Mouse (Mus musculus) liver, embryonic 16.5 days (tissue): ENCODE measurements around the gene Pald1. TPM values are rescaled to one million over a fixed set of nuclear protein-coding genes. Genes with fewer than 3 reads are reported as not detected.
A peak's percentile ranks its signal among the peaks of the same experiment; 100 is the strongest.

Source experiments
- ATAC-seq: fragments of 200-750 bp; cut with Nextera tagmentation; 2 replicates; pipeline ENCODE4 v1.8.0; 2017; ENCODE audit warnings: low read depth, mild to moderate bottlenecking, moderate number of reproducible peaks, moderate library complexity
- H3K27ac ChIP-seq: fragments of 300-500 bp; sonication (generic); 2 replicates; pipeline ENCODE4 v1.5.1; 2014; ENCODE audit warnings: mild to moderate bottlenecking, low read length
- H3K27me3 ChIP-seq: fragments of 300-500 bp; sonication (generic); 2 replicates; pipeline ENCODE4 v1.6.1; 2014; ENCODE audit warnings: low read depth, low read length, mixed read lengths; ENCODE audit not compliant: control insufficient read depth, insufficient read depth
- H3K36me3 ChIP-seq: fragments of 300-500 bp; sonication (generic); 2 replicates; pipeline ENCODE4 v1.6.1; 2014; ENCODE audit warnings: mild to moderate bottlenecking; ENCODE audit not compliant: control insufficient read depth, insufficient read depth
- H3K4me1 ChIP-seq: fragments of 300-500 bp; sonication (generic); 2 replicates; pipeline ENCODE4 v1.6.1; 2014; ENCODE audit warnings: low read depth, low read length, mixed read lengths; ENCODE audit not compliant: control insufficient read depth
- H3K4me2 ChIP-seq: fragments of 300-500 bp; sonication (generic); 2 replicates; pipeline ENCODE4 v1.6.1; 2014; ENCODE audit warnings: low read depth, low read length, mixed read lengths
- H3K4me3 ChIP-seq: fragments of 300-500 bp; sonication (generic); 2 replicates; pipeline ENCODE4 v1.5.1; 2014; ENCODE audit warnings: low read depth, mild to moderate bottlenecking, low read length
- H3K9ac ChIP-seq: fragments of 300-500 bp; sonication (generic); 2 replicates; pipeline ENCODE4 v1.6.1; 2014; ENCODE audit warnings: low read depth, low read length
- H3K9me3 ChIP-seq: fragments of 300-500 bp; sonication (generic); replicated peaks from 2 replicates; pipeline ENCODE4 v1.6.1; 2016; ENCODE audit warnings: low read length; ENCODE audit not compliant: control insufficient read depth
- WGBS: fragments of 180-500 bp; shearing (Covaris S2); extraction: QIAGEN DNeasy Blood & Tissue Kit; methylation state at CpG from one replicate; pipeline ENCODE4 v1.1.7; 2014; ENCODE audit not compliant: insufficient replicate concordance; 5-methylcytosine and 5-hydroxymethylcytosine counted together
- polyA plus RNA-seq: library from polyadenylated mRNA; unstranded; fragments of >200 nt; fragmentation: Nextera tagmentation; extraction: Ambion mirVana; gene quantifications from 2 replicates; pipeline ENCODE4 v1.2.1, GENCODE M21; 2015

The Pald1 gene
- polyA plus RNA-seq, 1 experiment from 2014 or later = 6.5 TPM

GRCm38 (mm10) chr10:61380186-61380585, 3.1 kb downstream of the Pald1 start:
- Histone ChIP-seq H3K36me3 (no peaks in the 10 kb centered on the region), H3K27ac (0 out of 2 replicates have a peak overlapping the region, but pooled peaks have one; percentile 4), H3K9ac (no peak overlapping the region), H3K27me3 (peaks cover 40% of the 10 kb centered on the region), H3K9me3 (no peaks in the 10 kb centered on the region), H3K4me1 (peaks cover 16% of the 10 kb centered on the region), H3K4me2 (no peak overlapping the region), H3K4me3 (no peak overlapping the region)
- 20% methylated on average over 9 of the region's 9 CpGs for WGBS
- ATAC-seq = no peak

GRCm38 (mm10) chr10:61379340-61380040, 3.8 kb downstream of the Pald1 start:
- no peak overlapping the region for H3K4me3 ChIP-seq
- no peak overlapping the region for H3K9ac ChIP-seq
- H3K9me3 ChIP-seq = no peaks in the 10 kb centered on the region
- H3K4me2 ChIP-seq = no peak overlapping the region
- WGBS = 77% methylated on average over 13 of the region's 13 CpGs
- no peaks in the 10 kb centered on the region for H3K36me3 ChIP-seq
- peaks cover 23% of the 10 kb centered on the region for H3K4me1 ChIP-seq
- H3K27ac ChIP-seq = no peak overlapping the region
- no peak for ATAC-seq
- H3K27me3 ChIP-seq = peaks cover 40% of the 10 kb centered on the region

- peaks cover 37% of the 10 kb centered on the region for H3K27me3 ChIP-seq
- no peak overlapping the region for H3K4me2 ChIP-seq
- no peak overlapping the region for H3K9ac ChIP-seq
- no peak overlapping the region for H3K4me3 ChIP-seq
- H3K4me1 ChIP-seq = peaks cover 23% of the 10 kb centered on the region
- H3K36me3 ChIP-seq = no peaks in the 10 kb centered on the region
- 68% methylated on average over 5 of the region's 5 CpGs for WGBS
- H3K27ac ChIP-seq = no peak overlapping the region
- no peak for ATAC-seq
- no peaks in the 10 kb centered on the region for H3K9me3 ChIP-seq
Observed at GRCm38 (mm10) chr10:61378698-61379097, 4.6 kb downstream of the Pald1 start.

- H3K27me3 ChIP-seq = peaks cover 30% of the 10 kb centered on the region
- no peaks in the 10 kb centered on the region for H3K36me3 ChIP-seq
- H3K27ac ChIP-seq = no peak overlapping the region
- H3K4me2 ChIP-seq = no peak overlapping the region
- peaks cover 23% of the 10 kb centered on the region for H3K4me1 ChIP-seq
- ATAC-seq = no peak
- no peak overlapping the region for H3K4me3 ChIP-seq
- H3K9me3 ChIP-seq = no peaks in the 10 kb centered on the region
- H3K9ac ChIP-seq = no peak overlapping the region
- WGBS = 65% methylated on average over 5 of the region's 5 CpGs
Observed at GRCm38 (mm10) chr10:61378050-61378449, 5.3 kb downstream of the Pald1 start.

GRCm38 (mm10) chr10:61374771-61375481, 8.4 kb downstream of the Pald1 start:
- no peaks in the 10 kb centered on the region; the same call in 1 of the 2 replicates for H3K27me3 ChIP-seq
- peak; percentile 4; the same call in 1 of the 2 replicates for ATAC-seq
- peaks cover 9% of the 10 kb centered on the region; the same call in 1 of the 2 replicates for H3K4me1 ChIP-seq
- no peak overlapping the region for H3K4me2 ChIP-seq
- H3K9ac ChIP-seq = no peak overlapping the region
- no peak overlapping the region; the same call in 1 of the 2 replicates for H3K27ac ChIP-seq
- no peaks in the 10 kb centered on the region for H3K36me3 ChIP-seq
- H3K9me3 ChIP-seq = no peaks in the 10 kb centered on the region
- H3K4me3 ChIP-seq = no peak overlapping the region
- 70% methylated on average over 6 of the region's 6 CpGs for WGBS

GRCm38 (mm10) chr10:61374076-61374475, 9.3 kb downstream of the Pald1 start:
- H3K4me1 ChIP-seq = peaks cover 9% of the 10 kb centered on the region; the same call in 1 of the 2 replicates
- H3K4me3 ChIP-seq = no peak overlapping the region
- H3K4me2 ChIP-seq = no peak overlapping the region
- no peaks in the 10 kb centered on the region for H3K36me3 ChIP-seq
- H3K27ac ChIP-seq = no peak overlapping the region
- H3K9ac ChIP-seq = no peak overlapping the region
- H3K27me3 ChIP-seq = no peaks in the 10 kb centered on the region
- WGBS = 7% methylated on average over 4 of the region's 4 CpGs
- no peaks in the 10 kb centered on the region for H3K9me3 ChIP-seq
- ATAC-seq = 0 out of 2 replicates have a peak, but pooled peaks have one; percentile 25

GRCm38 (mm10) chr10:61372585-61372923, 10.8 kb downstream of the Pald1 start:
- 65% methylated on average over 4 of the region's 4 CpGs for WGBS
- ATAC-seq = no peak
- peaks cover 9% of the 10 kb centered on the region; the same call in 1 of the 2 replicates for H3K4me1 ChIP-seq

GRCm38 (mm10) chr10:61371884-61372584, 11.3 kb downstream of the Pald1 start:
- H3K27me3 ChIP-seq = no peaks in the 10 kb centered on the region
- no peak overlapping the region for H3K4me3 ChIP-seq
- no peak overlapping the region for H3K4me2 ChIP-seq
- peaks cover 9% of the 10 kb centered on the region; the same call in 1 of the 2 replicates for H3K4me1 ChIP-seq
- ATAC-seq = no peak
- no peaks in the 10 kb centered on the region for H3K36me3 ChIP-seq
- 69% methylated on average over 9 of the region's 9 CpGs for WGBS
- no peak overlapping the region for H3K9ac ChIP-seq
- H3K9me3 ChIP-seq = no peaks in the 10 kb centered on the region
- no peak overlapping the region for H3K27ac ChIP-seq

More at GRCm38 (mm10) chr10:61372585-61372923, 10.8 kb downstream of the Pald1 start:
- Histone ChIP-seq H3K27ac (no peak overlapping the region), H3K36me3 (no peaks in the 10 kb centered on the region), H3K4me3 (no peak overlapping the region), H3K9ac (no peak overlapping the region), H3K4me2 (no peak overlapping the region), H3K9me3 (no peaks in the 10 kb centered on the region), H3K27me3 (no peaks in the 10 kb centered on the region)
